Mouse (Mus musculus): ENCODE data around the gene Amph.
"Not testable (repeated sequence)": the region's sequence is repeated elsewhere in the genome, so short reads cannot be mapped to it uniquely, and the experiment has no call there.

Gene Amph

GRCm38 (mm10) chr13:18948171-18949028 lies at the start of gene Amph:
Gene Amph (plus strand): TSS chr13:18948205.
- DNase-seq (ENCODE audit: low read depth, low spot score): peak; percentile 69

GRCm38 (mm10) chr13:18903623-18904022 lies 44.4 kb upstream of the Amph start:
- DNase-seq (ENCODE audit: low read depth, low spot score): no peak

DNA sequence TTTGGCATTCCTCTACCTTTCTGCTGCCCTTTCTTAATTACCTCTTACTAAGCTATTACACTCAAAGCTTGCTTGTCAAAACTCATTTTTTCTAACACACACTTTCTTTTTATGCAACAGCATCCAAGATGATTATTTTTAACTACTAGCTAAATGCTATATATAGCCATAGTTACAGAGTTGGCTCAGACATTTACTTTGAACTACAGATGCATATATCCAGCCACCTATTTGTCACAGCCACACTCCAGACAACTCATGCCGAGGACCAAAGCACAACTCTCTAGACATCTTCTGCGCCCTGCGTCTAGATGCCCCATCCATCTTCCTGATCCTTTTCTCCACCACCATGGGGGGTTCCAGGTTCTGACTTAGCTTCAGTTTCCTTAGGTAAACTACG lies 33.2 kb upstream of the Amph start:
- DNase-seq (ENCODE audit: low read depth, low spot score): no peak

DNA sequence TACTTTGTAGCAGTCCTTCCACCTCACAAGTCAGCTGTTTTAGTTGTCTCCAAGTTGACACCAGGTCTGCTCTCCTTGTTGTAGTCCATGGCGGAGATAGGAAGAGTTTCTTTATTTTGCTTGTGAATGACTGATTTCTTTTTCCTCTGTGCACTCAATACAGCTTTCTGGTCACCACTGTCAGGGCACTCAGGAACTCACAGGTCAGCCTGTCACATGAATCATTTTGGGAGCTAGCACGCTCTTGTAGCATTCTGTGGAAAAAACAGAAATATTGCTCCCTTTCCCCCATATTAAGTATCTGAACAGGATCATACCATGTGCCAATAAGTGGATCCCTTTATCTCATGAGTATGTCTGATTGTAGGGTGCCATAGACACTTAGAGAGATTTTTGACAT lies 14.8 kb upstream of the Amph start:
- not testable (repeated sequence) for DNase-seq (ENCODE audit: low read depth, low spot score)

DNA sequence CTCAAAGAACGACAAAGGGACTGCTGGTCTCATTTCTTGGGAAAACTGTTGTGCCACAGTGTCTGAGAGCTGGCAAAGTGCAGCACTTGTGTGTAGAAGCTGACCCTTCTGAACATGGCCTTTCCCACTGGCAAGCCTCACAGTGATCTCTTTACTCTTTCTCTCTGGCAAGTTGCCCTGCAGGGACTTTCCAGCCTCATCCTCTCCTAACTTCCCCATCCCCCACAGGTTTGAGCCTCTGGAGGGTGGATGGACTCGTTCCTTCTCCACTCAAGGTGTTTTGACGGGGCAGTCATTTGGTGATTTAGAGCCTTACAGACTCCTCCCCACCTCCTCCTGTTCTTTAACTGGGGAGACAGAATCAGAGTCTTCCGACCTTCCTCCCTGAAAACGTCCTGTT lies 319 bp upstream of the Amph start:
- DNase-seq (ENCODE audit: low read depth, low spot score): no peak

- no peak for DNase-seq (ENCODE audit: low read depth, low spot score)
Measured at GRCm38 (mm10) chr13:18949029-18949350, 985 bp downstream of the Amph start.

- DNase-seq (ENCODE audit: low read depth, low spot score): peak; percentile 75
Measured at GRCm38 (mm10) chr13:18949626-18950200, 1.7 kb downstream of the Amph start.

- DNase-seq (ENCODE audit: low read depth, low spot score): no peak
Measured at GRCm38 (mm10) chr13:18953575-18953974, 5.6 kb downstream of the Amph start.

DNA sequence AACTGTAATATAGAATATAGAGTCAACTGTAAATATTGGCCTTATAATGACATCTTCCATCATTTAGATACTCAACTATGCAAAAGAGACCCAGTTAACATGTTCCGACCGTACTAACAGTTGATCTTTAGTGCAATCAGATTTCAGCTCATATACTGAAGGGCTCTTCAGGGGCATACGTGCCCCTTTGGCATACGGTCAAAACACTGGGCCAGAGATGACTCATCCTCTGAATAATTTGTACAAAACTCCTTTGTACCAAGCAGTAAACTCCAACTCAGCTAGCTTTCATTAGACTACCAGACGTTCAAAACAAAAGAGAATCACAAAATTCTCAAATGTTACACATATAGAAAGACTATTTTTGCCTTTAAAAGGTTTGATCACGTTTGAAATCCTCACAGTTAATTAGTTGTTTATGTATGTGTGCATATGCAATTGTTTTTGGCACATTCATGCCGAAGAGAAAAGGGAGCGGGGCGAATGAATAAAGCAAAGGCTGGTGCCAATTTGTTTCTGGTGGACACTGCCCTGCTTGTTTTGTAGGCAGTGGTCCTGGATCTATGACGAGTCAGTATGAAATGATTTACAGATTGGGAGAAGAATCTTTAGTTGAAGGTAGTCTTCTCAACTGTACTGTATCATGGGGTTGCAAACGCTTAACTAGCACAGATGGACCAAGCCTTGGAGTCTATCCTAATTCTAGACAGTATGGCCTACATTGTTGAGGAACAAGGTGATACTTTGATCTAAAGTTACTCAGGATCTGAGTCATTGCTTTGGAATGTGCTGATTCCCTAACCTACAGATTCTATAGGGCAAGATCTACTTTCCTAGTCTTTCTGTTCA lies 8.3 kb downstream of the Amph start:
- DNase-seq (ENCODE audit: low read depth, low spot score): no peak

DNA sequence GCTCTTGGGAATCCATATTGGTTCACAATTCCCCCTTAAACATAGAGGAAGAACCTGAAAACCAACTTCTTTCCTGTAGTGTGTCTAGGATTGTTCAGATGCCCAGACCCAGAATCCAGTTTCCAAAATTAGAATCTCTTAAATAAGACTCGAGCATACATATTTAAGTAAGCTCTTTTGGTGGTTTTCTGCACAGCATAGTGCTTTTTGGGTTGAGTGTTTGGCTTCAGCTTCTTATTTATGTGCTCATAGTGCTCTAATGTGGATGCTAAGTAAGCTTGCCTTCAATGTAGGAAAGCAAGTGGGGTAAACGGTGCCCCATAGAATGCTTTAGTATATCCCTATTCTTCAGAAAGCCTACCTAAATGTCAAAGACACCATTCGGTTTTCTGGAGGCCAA lies 9.0 kb downstream of the Amph start:
- DNase-seq (ENCODE audit: low read depth, low spot score): no peak

DNA sequence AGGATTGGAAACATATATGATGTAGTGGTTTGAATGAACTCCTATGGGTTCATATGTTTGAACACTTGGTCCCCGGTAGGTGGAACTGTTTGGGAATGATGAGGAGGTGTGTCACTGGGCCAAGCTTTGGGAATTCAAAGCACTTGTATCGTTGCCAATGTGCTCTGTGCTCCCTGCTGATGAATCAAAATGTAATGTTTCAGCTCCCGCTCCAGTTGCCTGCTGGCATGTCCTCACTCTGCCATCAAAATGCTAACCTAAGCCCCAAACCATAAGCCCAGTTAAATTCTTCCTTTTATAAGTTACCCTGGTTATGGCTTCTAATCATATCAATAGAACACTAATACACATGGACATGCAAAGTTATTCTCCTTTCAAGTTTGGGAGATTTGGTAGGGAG lies 24.6 kb downstream of the Amph start:
- DNase-seq (ENCODE audit: low read depth, low spot score): no peak

- DNase-seq (ENCODE audit: low read depth, low spot score): no peak
Measured at GRCm38 (mm10) chr13:18974351-18974750, 26.3 kb downstream of the Amph start.

- no peak for DNase-seq (ENCODE audit: low read depth, low spot score)
Measured at GRCm38 (mm10) chr13:18987266-18987665, 39.3 kb downstream of the Amph start.

GRCm38 (mm10) chr13:18988323-18988722 lies 40.3 kb downstream of the Amph start:
- DNase-seq (ENCODE audit: low read depth, low spot score): no peak

DNA sequence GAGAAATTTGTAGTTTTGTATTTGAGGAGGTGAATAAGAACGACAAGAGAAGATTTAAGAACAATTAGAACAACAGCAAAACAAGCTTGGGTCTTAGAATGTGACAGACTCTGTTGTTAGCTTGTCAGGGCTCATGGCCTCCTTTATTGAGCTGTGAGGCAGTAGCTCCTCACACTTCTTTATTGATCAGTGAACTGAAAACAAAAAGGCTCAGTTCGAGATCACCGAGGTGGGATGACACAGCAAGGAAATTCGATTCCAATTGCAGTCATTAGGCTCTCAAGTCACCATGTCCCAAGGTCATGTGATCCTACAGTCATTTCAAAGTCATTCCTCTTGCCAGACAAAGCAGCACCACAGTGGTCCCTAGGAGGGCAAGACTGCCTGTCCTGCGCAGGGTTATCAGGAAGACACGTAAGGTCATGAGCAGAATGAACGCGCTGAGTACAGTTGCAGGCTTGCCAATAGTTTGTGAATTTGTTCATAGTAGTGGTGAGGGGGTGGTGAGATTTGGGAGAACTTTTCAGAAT lies 41.2 kb downstream of the Amph start:
- no peak for DNase-seq (ENCODE audit: low read depth, low spot score)

- DNase-seq (ENCODE audit: low read depth, low spot score): no peak
Measured at GRCm38 (mm10) chr13:19002502-19002901, 54.5 kb downstream of the Amph start.

DNA sequence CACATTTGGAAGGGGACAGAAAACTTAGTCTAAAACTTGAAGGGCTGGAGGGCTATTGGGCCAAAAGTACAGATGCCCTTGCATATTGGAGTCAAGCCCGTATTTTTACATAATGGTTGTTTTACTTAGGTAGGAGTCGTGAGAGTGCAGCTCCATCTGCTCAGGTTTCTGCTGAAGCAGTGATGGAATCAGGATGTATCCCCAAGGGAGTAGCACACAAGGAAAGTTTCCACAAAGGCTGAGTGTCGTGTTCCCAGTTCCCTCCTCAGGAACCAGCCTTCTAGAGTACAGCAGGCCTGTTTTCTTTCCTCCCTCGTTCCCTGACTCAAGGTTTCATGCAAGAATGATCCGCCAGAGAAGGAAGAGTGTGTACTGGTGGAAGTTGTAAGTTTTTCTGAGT lies 56.4 kb downstream of the Amph start:
- no peak for DNase-seq (ENCODE audit: low read depth, low spot score)

DNA sequence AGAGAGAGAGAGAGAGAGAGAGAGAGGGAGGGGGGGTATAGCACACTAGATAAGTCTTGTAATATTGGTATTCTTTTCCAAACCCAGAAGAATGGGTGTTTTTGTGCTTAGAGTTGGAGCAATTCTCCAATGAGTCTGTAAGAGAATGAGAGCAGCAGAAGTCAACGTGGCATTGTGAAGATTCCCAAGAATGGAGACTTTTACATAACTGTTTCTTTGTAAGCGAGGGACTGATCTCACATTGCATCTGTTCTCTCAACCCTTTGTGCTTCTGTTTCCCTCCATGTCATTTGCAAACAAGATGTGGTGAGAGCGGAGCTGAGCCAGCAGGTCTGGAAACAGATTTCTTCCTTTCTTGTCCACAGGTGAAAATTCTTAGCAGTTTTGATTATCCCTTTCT lies 60.4 kb downstream of the Amph start:
- DNase-seq (ENCODE audit: low read depth, low spot score): no peak

DNA sequence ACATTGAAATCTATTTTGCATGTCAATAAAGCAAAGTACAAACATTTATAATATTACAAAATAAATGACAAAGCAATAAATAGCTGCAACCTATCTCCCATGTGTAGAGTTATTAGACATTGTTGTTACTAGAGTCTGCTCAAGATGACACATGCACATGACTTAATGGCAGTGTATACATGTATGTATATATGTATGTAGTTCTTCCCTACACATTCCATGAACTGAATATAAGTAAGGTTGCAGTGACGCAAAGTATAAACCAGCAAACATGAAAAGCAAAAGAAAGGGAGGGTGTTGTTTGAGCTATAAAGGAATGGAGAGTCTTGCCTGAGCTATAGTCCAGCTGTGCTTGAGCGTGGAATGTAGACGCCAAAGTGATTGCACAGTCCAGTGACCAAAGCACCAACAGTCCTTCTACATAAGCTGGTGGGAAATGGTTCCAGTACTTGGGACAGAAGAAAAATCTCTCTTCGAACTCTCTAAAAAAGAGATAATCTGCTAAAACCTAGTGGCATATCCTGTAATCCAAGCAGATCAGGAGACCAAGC lies 66.9 kb downstream of the Amph start:
- no peak for DNase-seq (ENCODE audit: low read depth, low spot score)

GRCm38 (mm10) chr13:19021529-19021928 lies 73.5 kb downstream of the Amph start:
- DNase-seq (ENCODE audit: low read depth, low spot score): no peak

- no peak for DNase-seq (ENCODE audit: low read depth, low spot score)
Measured at GRCm38 (mm10) chr13:19022310-19022709, 74.3 kb downstream of the Amph start.

DNA sequence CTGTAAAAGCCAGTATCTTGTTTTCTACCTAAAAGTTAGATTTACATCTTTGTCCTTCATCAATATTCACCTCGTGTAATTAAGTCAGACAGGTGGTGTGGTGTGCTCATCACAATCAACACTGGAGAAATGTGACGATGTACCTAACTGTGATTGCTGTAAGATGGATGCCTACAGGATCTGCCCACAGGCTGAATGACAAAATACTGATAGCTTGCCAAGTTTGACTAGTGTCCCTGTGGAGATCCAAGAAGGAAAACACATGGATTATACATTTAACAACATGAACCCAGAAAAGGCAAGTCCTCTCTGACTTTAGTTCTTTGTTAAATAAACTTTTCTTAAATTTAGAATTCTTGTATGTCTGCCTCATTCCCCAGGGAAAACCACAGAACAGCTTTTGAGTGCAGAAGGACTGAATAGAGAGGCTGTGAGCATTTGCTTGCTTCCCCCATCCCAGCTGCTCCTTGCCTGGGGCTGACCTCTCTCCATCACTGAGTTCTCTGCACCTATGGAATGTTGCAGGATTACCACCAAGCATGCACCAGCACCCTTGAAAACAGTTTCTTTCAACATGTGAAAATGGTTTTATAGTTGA lies 77.2 kb downstream of the Amph start:
- no peak for DNase-seq (ENCODE audit: low read depth, low spot score)

Data from retina, adult 2 months (tissue).